Mouse (Mus musculus): Measurements from ENCODE around the gene Rgl2. TPM values are rescaled to one million over a fixed set of nuclear protein-coding genes. Genes with fewer than 3 reads are reported as not detected.
"Not testable (repeated sequence)": the region's sequence is repeated elsewhere in the genome, so short reads cannot be mapped to it uniquely, and the experiment has no call there.

Rgl2 gene
- polyA plus RNA-seq (2016; fragmentation: Nextera tagmentation; extraction: Ambion mirVana) = 37.1 and 44.2 TPM in 2 replicates

DNA sequence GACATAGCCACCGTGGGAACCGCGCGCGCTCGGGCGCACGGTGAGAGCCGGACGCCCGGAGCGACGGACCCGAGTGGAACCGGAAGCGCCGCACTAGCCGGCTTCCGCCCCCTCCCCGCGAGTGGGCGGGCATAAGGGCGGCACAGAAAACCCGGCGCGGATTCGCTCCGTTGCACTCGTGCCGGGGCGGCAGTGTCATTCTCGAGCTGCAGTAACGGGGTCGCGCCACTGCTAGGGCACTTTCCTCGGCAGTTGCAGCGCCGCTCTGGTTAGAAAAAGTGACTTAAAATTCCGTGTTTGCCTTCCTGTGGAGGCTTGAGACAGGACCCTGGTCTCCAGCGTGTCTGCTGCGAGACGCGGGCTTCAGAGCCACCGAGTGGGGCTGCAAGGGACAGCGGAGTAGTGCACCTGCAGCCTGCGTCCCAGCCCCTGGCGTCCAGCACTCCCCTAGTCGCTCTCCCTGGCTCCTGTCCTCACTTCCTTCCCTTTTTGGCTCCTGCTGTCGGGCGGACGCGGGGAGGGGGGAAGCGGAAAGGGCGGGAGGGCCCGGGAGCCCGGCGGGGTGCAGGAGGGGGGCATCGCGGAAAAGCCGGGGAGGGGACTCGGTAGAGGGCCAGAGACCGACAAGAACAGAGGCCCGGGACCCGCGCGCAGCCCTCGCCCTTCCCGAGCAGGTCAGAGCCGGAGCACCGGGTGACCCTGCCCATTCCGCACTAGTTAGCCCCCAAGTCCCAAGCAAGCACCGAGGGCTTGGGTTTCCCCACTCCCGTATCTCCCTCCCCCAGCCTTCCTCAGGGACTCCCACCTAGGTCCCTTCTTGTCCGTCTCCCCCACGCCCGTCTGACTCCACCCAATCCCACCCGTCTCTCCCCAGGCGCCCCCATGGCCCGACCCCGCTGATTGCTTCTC, at the start of gene Rgl2:
Gene Rgl2, plus strand, starts transcription at position 173 of the 909 bp plus-strand sequence.
- H3K9me3 ChIP-seq = no peaks in the 10 kb centered on the region
- peaks cover 40% of the 10 kb centered on the region for H3K36me3 ChIP-seq
- peak; percentile 94 for DNase-seq (ENCODE audit: low spot score)
- peaks cover 29% of the 10 kb centered on the region for H3K4me1 ChIP-seq
- H3K27ac ChIP-seq = peak within 1 kb of the TSS; percentile 95
- WGBS = under 1% methylated on average over 74 of the region's 80 CpGs
- H3K27me3 ChIP-seq (ENCODE audit: insufficient read depth, poor library complexity, severe bottlenecking) = no peaks in the 10 kb centered on the region
- peak within 1 kb of the TSS; percentile 98 for H3K4me3 ChIP-seq

DNA sequence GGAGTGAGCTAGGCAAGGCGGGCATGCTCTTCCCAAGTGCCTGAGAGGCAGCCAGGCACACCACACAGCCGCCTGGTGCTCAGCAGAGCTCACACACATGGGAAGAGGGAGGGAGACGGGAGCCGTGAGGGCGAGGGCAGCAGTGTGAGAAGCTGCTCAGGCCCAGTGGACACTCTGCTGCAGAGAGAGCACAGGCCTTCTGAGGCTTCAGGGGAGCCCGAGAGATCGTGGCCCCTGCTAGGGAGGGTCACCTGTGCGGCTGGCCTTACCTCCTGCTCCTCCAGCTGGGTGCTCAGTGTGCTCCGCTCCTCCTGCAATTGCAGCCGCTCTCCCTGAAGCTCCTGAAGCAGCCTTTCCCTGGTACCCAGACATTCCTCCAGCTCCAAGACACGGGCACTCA, 45.0 kb upstream of the Rgl2 start:
- not testable (repeated sequence) for H3K9me3 ChIP-seq; H3K4me3 ChIP-seq; H3K27me3 ChIP-seq (ENCODE audit: insufficient read depth, poor library complexity, severe bottlenecking); H3K27ac ChIP-seq; DNase-seq (ENCODE audit: low spot score)
- Histone ChIP-seq H3K4me1 (peaks cover 10% of the 10 kb centered on the region), H3K36me3 (peaks cover 63% of the 10 kb centered on the region)
- 90% methylated on average over 10 of the region's 11 CpGs for WGBS

DNA sequence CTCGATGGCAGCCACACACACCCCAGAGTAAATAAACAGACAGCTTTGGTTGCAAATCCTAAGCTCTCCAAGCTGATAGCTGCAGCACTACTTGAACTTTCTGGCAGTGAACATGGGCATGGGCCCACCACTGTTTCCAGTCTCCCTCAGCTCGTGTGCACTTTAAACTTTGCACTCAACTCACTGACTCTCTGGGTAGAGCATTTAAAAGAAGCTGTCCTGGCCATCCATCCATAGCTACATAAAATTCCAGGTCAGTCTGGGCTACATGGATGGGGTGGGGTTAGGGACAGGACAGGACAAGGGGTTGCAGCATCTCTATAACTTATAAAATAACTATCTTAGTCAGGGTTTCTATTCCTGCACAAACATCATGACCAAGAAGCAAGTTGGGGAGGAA, 41.5 kb upstream of the Rgl2 start:
- H3K27me3 ChIP-seq (ENCODE audit: insufficient read depth, poor library complexity, severe bottlenecking); H3K9me3 ChIP-seq; H3K4me3 ChIP-seq; H3K27ac ChIP-seq; DNase-seq (ENCODE audit: low spot score): not testable (repeated sequence)
- 29% methylated on average over 2 of the region's 2 CpGs for WGBS
- H3K4me1 ChIP-seq = peaks cover 11% of the 10 kb centered on the region
- peaks cover 35% of the 10 kb centered on the region for H3K36me3 ChIP-seq

DNA sequence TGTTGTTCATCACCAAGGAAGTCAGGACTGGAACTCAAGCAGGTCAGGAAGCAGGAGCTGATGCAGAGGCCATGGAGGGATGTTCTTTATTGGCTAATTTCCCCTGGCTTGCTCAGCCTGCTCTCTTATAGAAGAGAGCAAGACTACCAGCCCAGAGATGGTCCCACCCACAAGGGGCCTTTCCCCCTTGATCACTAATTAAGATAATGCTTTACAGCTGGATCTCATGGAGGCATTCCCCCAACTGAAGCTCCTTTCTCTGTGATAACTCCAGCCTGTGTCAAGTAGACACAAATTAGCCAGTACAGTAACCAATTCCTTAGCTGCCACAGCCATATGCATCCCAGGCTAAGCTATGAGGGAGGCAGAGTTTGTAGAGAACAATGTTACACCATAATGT, 41.1 kb upstream of the Rgl2 start:
- DNase-seq (ENCODE audit: low spot score); H3K27me3 ChIP-seq (ENCODE audit: insufficient read depth, poor library complexity, severe bottlenecking); H3K4me3 ChIP-seq; H3K9me3 ChIP-seq; H3K27ac ChIP-seq: not testable (repeated sequence)
- H3K4me1 ChIP-seq = peaks cover 11% of the 10 kb centered on the region
- peaks cover 31% of the 10 kb centered on the region for H3K36me3 ChIP-seq

DNA sequence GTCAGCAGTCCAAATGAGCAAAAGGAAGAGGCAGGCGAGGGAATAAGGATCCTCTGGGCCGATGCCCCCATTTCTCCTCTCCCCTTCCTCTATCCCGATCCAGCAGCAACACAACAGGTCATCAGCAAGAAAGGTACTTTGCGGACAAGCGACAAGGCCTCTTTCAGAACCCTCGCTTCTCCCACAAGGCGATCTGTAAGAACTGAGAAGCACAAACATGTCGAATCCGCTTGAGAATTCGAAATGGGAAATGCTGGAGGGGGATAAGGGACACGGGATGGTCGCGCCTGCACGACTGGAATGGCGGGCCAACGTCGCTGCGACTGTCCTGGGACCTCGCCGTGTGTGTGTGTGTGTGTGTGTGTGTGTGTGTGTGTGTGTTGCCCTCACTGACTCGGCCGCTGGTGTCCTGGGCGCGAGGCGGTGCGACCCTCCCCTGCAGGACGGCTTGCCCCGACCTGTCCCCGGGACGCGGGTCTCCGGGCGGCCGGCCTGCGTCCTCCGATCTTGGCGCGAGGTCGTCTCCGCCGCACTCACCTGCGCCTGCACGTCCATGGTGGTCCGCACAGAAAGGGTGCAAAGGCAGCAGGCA, 39.3 kb upstream of the Rgl2 start:
- peak overlapping the region; percentile 89 for H3K27ac ChIP-seq
- peaks cover 19% of the 10 kb centered on the region for H3K36me3 ChIP-seq

DNA sequence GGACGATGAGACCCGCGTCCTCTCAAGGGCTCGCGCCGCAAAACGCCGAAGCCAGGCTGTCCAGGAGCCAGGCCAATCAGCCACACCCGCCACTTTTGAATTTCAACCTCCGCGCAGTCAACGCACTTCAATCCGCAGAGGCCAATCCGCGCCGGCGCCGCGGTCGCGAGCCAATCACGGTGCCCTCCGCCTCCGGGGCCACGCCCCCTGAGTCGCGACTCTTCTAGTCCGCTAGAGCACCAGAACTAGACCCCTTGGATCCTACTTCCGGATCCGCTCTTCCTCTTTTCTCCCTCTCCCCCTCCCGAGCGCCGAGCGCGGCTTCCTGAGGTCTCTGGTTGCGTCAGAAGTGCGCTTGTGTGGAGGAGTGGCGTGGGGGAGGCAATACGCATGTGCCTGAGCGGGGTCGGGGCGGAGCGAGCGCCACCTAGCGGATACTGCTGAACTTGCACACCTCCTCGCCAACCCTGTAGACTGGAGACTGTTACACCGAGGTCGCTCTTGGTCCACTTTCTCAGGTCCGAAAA, 38.7 kb upstream of the Rgl2 start, which contains the start of gene Kifc1:
Gene Kifc1, minus strand, starts transcription at position 129 of the 527 bp plus-strand sequence.
- Histone ChIP-seq H3K36me3 (peaks cover 15% of the 10 kb centered on the region), H3K4me1 (peaks cover 11% of the 10 kb centered on the region), H3K9me3 (no peaks in the 10 kb centered on the region), H3K27ac (peak within 1 kb of the TSS; percentile 89), H3K27me3 (ENCODE audit: insufficient read depth, poor library complexity, severe bottlenecking) (no peaks in the 10 kb centered on the region), H3K4me3 (peak within 1 kb of the TSS; percentile 77)
- DNase-seq (ENCODE audit: low spot score) = peak; percentile 100
- WGBS = under 1% methylated on average over 49 of the region's 49 CpGs

More for the DNA sequence above, 39.3 kb upstream of the Rgl2 start:
- H3K27me3 ChIP-seq (ENCODE audit: insufficient read depth, poor library complexity, severe bottlenecking); H3K9me3 ChIP-seq: not testable (repeated sequence)
- H3K4me3 ChIP-seq = peak overlapping the region; percentile 77
- under 1% methylated on average over 42 of the region's 44 CpGs for WGBS
- DNase-seq (ENCODE audit: low spot score) = peak; percentile 73
- H3K4me1 ChIP-seq = peaks cover 11% of the 10 kb centered on the region

DNA sequence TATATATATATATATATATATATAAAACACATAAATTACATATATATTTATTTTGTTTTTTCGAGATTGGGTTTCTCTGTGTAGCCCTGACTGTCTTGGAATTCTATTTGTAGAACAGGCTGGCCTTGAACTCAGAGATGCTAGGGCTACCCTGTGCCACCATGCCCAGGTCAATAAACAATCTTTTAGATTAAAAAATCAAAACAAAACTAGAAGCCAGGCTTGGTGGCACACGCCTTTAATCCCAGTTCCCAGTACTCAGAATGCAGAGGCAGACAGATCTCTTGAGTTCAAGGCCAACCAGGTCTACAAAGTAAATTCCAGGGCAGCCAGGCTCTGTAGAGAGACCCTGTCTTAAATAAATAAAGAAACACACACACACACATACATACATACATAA, 38.0 kb upstream of the Rgl2 start:
- peaks cover 7% of the 10 kb centered on the region for H3K36me3 ChIP-seq
- 63% methylated on average over 2 of the region's 2 CpGs for WGBS
- no peak for DNase-seq (ENCODE audit: low spot score)
- H3K27me3 ChIP-seq (ENCODE audit: insufficient read depth, poor library complexity, severe bottlenecking) = no peaks in the 10 kb centered on the region
- no peak overlapping the region for H3K27ac ChIP-seq
- peaks cover 11% of the 10 kb centered on the region for H3K4me1 ChIP-seq
- no peak overlapping the region for H3K4me3 ChIP-seq
- H3K9me3 ChIP-seq = no peaks in the 10 kb centered on the region

DNA sequence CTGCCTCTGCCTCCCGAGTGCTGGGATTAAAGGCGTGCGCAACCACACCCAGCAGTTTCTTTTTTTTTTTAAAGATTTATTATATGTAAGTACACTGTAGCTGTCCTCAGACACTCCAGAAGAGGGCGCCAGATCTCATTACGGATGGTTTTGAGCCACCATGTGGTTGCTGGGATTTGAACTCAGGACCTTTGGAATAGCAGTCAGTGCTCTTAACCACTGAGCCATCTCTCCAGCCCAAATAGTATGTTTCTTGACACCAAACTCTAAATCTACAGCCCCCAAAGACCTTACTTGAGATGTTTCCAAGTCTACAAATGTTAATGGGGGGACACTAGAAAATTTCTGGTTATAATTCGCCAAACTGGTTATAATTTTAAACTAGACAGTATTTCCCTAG, 37.5 kb upstream of the Rgl2 start:
- not testable (repeated sequence) for DNase-seq (ENCODE audit: low spot score); H3K36me3 ChIP-seq; H3K4me3 ChIP-seq; H3K9me3 ChIP-seq; H3K27me3 ChIP-seq (ENCODE audit: insufficient read depth, poor library complexity, severe bottlenecking); H3K27ac ChIP-seq
- peaks cover 11% of the 10 kb centered on the region for H3K4me1 ChIP-seq
- WGBS = 62% methylated on average over 6 of the region's 6 CpGs

DNA sequence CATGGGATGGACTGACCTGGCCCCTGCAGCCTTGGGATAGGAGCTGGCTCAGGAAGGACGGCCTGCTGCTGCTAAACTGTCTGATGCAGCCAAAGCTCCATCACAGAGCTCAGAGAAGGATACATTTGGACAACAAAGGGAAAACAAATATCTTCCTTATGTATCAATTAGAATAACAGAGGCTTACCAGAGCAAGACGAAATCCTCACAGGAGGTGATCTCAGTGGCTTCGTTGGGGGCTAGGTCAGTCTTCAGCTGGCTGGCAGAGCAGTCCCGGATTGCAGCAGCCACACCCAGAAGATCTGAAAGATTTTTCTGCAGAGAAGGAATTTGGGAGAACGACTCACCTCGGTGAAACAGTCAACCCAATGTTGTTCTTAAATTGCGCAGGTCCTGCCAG, 36.9 kb upstream of the Rgl2 start:
- Histone ChIP-seq H3K4me1 (peaks cover 11% of the 10 kb centered on the region), H3K27me3 (ENCODE audit: insufficient read depth, poor library complexity, severe bottlenecking) (no peaks in the 10 kb centered on the region), H3K27ac (no peak overlapping the region), H3K36me3 (no peaks in the 10 kb centered on the region), H3K9me3 (no peaks in the 10 kb centered on the region), H3K4me3 (no peak overlapping the region)
- 32% methylated on average over 7 of the region's 7 CpGs for WGBS
- DNase-seq (ENCODE audit: low spot score) = no peak

DNA sequence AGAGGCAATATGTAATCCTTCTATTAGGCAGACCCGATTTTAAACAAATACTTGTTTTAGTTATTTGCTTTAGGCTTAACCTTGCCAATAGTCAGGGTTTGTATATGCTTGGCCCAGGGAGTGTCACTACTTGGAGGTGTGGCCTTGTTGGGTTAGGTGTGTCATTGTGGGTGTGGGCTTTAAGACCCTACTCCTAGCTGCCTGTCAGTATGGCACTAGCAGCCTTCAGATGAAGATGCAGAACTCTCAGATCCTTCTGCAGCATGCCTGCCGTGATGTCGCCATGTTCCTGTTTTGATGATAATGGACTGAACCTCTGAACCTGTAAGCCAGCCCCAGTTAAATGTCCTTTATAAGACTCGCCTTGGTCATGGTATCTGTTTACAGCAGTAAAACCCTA, 36.3 kb upstream of the Rgl2 start:
- H3K27ac ChIP-seq; H3K9me3 ChIP-seq; H3K36me3 ChIP-seq; H3K4me3 ChIP-seq; H3K27me3 ChIP-seq (ENCODE audit: insufficient read depth, poor library complexity, severe bottlenecking); DNase-seq (ENCODE audit: low spot score): not testable (repeated sequence)
- 73% methylated on average over 4 of the region's 4 CpGs for WGBS
- H3K4me1 ChIP-seq = peaks cover 11% of the 10 kb centered on the region

DNA sequence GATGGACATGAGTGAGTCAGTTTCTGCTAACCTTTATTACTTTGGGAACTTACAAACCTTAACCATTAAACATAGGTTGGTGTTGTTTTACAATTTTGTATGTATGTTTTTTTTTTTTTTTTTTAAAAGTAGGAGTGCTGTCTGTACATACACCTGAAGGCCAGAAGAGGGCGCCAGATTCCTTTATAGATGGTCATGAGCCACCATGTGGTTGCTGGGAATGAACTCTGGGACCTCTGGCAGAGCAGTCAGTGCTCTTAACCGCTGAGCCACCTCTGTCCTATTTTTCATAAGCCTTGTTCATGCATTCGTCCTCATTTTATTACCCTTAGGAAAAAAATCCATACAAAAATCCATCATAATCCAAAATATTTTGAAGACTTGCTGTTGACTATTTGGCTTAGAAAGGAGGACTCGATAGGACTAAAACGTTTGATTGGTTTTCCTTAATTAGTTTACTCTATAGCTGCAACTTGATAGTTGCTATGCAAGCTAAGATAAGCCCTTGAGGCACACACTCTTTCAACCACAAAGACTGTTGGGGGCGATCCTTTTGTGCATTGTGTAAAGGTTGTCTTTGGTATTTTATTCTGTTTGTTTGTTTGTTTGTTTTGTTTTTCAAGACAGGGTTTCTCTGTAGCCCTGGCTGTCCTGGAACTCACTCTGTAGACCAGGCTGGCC, 32.1 kb upstream of the Rgl2 start:
- Histone ChIP-seq H3K27ac (no peak overlapping the region), H3K4me1 (peaks cover 8% of the 10 kb centered on the region), H3K36me3 (no peaks in the 10 kb centered on the region), H3K4me3 (no peak overlapping the region), H3K27me3 (ENCODE audit: insufficient read depth, poor library complexity, severe bottlenecking) (no peaks in the 10 kb centered on the region), H3K9me3 (no peaks in the 10 kb centered on the region)
- WGBS = 41% methylated on average over 6 of the region's 6 CpGs
- DNase-seq (ENCODE audit: low spot score) = no peak

DNA sequence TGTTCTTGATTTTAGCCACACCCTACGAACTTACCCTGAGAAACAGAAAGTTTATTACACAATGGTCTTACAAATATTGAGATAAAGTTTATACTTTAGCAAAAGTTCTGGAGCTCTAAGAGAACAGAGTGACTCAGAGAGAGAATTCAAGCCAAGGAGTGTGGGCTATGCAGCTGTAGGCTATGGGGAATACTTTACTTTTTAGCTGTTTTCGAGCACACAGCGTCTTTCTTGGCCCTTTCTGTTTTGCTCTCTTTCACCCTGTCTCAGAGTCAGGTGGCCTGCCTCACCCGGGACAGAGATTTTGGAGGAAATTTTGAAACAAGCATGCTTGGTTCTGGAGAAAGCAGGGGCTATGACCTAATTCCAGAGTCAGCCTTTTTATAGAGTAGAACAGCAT, 31.1 kb upstream of the Rgl2 start:
- H3K4me3 ChIP-seq; H3K27ac ChIP-seq; H3K36me3 ChIP-seq; H3K4me1 ChIP-seq; H3K27me3 ChIP-seq (ENCODE audit: insufficient read depth, poor library complexity, severe bottlenecking); H3K9me3 ChIP-seq; DNase-seq (ENCODE audit: low spot score): not testable (repeated sequence)
- 85% methylated on average over 4 of the region's 4 CpGs for WGBS

DNA sequence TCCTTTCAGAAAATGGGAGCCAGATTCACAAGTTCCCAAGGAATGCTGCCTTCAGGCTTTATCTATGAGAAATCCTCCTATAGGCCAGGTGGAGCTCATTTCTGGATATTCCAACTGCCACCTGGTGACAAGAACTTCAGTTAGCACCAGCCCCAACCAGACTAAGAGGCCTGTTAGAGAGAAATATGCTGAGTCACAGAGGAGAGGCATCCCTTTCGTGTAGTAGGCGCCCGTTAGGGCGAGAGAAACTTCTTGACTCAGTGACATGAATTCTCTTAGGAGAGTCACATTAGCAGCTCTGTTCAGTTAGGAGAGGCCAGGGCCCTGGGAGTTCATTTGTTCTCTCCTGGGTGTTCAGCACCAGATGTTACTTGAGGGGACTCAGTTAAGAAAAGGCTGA, 29.7 kb upstream of the Rgl2 start:
- WGBS = 75% methylated on average over 4 of the region's 4 CpGs
- Histone ChIP-seq H3K9me3 (no peaks in the 10 kb centered on the region), H3K36me3 (no peaks in the 10 kb centered on the region), H3K4me1 (peaks cover 8% of the 10 kb centered on the region), H3K27me3 (ENCODE audit: insufficient read depth, poor library complexity, severe bottlenecking) (no peaks in the 10 kb centered on the region), H3K27ac (0 out of 2 replicates have a peak overlapping the region, but pooled peaks have one; percentile 59), H3K4me3 (no peak overlapping the region)
- no peak for DNase-seq (ENCODE audit: low spot score)

All from heart, embryonic 10.5 days (tissue).